Mouse (Mus musculus) heart, embryonic 14.5 days (tissue): ENCODE results near the gene Hist1h2ac. TPM values are rescaled to one million over a fixed set of nuclear protein-coding genes. Genes with fewer than 3 reads are reported as not detected.

ENCODE experiments used
- ATAC-seq: fragments of 200-750 bp; cut with Nextera tagmentation; 2 replicates; pipeline ENCODE4 v1.8.0; 2017; ENCODE audit warnings: low read depth, moderate TSS enrichment; ENCODE audit not compliant: insufficient number of reproducible peaks, insufficient read depth, low FRiP score
- H3K27ac ChIP-seq, 2 experiments: fragments of 200-500 bp in 1 of 2; fragments of 300-500 bp in 1 of 2; sonication (generic) in 1 of 2; replicated peaks in 1 of 2; 2 replicates each; pipeline ENCODE4 v1.5.1; 2012 to 2014; ENCODE audit warnings: low read depth in 2 of 2, low read length in 2 of 2, control low read depth in 1 of 2, mild to moderate bottlenecking in 1 of 2, mixed read lengths in 1 of 2; ENCODE audit not compliant: control insufficient read depth in 1 of 2, insufficient read depth in 1 of 2
- H3K27me3 ChIP-seq: fragments of 300-500 bp; sonication (generic); 2 replicates; pipeline ENCODE4 v1.6.1; 2014; ENCODE audit warnings: mild to moderate bottlenecking, low read length, control low read depth; ENCODE audit not compliant: control insufficient read depth, insufficient read depth
- H3K36me3 ChIP-seq: fragments of 300-500 bp; sonication (generic); 2 replicates; pipeline ENCODE4 v1.6.1; 2014; ENCODE audit warnings: mild to moderate bottlenecking, control low read depth, low read length, mixed read lengths; ENCODE audit not compliant: control insufficient read depth, insufficient read depth
- H3K4me1 ChIP-seq, 2 experiments: fragments of 200-500 bp in 1 of 2; fragments of 300-500 bp in 1 of 2; sonication (generic) in 1 of 2; 2 replicates each; pipeline ENCODE4 v1.6.1; 2012 to 2014; ENCODE audit warnings: low read length in 2 of 2, control low read depth in 1 of 2, mixed read lengths in 1 of 2; ENCODE audit not compliant: control insufficient read depth in 2 of 2, insufficient read depth in 2 of 2
- H3K4me2 ChIP-seq: fragments of 300-500 bp; sonication (generic); 2 replicates; pipeline ENCODE4 v1.6.1; 2014; ENCODE audit warnings: mild to moderate bottlenecking, low read length
- H3K4me3 ChIP-seq, 2 experiments: fragments of 200-500 bp in 1 of 2; fragments of 300-500 bp in 1 of 2; sonication (generic) in 1 of 2; 2 replicates each; pipeline ENCODE4 v1.5.1; 2012 to 2014; ENCODE audit warnings: low read length in 2 of 2, mild to moderate bottlenecking in 2 of 2, control low read depth in 1 of 2, low read depth in 1 of 2, moderate library complexity in 1 of 2; ENCODE audit not compliant: control insufficient read depth in 1 of 2, insufficient read depth in 1 of 2
- H3K9ac ChIP-seq: fragments of 300-500 bp; sonication (generic); 2 replicates; pipeline ENCODE4 v1.6.1; 2014; ENCODE audit warnings: mild to moderate bottlenecking, low read length
- H3K9me3 ChIP-seq: fragments of 300-500 bp; sonication (generic); 2 replicates; pipeline ENCODE4 v1.6.1; 2016; ENCODE audit warnings: low read length, control low read depth; ENCODE audit not compliant: control insufficient read depth
- WGBS: fragments of 180-500 bp; shearing (Covaris S2); extraction: QIAGEN DNeasy Blood & Tissue Kit; methylation state at CpG from one replicate; pipeline ENCODE4 v1.1.7; 2014; 5-methylcytosine and 5-hydroxymethylcytosine counted together
- polyA plus RNA-seq: library from polyadenylated mRNA; unstranded; fragments of >200 nt; fragmentation: Nextera tagmentation; extraction: Ambion mirVana; gene quantifications from 2 replicates; pipeline ENCODE4 v1.2.1, GENCODE M21; 2014

Gene Hist1h2ac
- 0.46 and 0.65 TPM in 2 replicates for polyA plus RNA-seq

- under 1% methylated on average over 25 of the region's 32 CpGs for WGBS
- H3K4me2 ChIP-seq, result peak within 1 kb of the TSS; percentile 80
- H3K27ac ChIP-seq, result peak within 1 kb of the TSS; percentile 97
- H3K9me3 ChIP-seq, result no peaks in the 10 kb centered on the region
- H3K4me3 ChIP-seq, result peak within 1 kb of the TSS; percentile 47 to 55
- H3K4me1 ChIP-seq, result peaks cover 4 to 5% of the 10 kb centered on the region in 2 experiments; a peak in 3 of 4 replicates
- peak; percentile 97 for ATAC-seq
- H3K9ac ChIP-seq, result peak within 1 kb of the TSS; percentile 78
- H3K27me3 ChIP-seq, result no peaks in the 10 kb centered on the region
- H3K36me3 ChIP-seq, result no peaks in the 10 kb centered on the region
Observed at GRCm38 (mm10) chr13:23683755-23684281, at the start of gene Hist1h2ac, which contains the start of gene Hist1h2bc. Gene Hist1h2ac, minus strand, starts transcription at chr13:23683948. Gene Hist1h2bc, plus strand, starts transcription at chr13:23684199.

GRCm38 (mm10) chr13:23732156-23732804 is 48.5 kb upstream of the Hist1h2ac start:
- Histone ChIP-seq H3K4me2 (no peak overlapping the region), H3K9ac (no peak overlapping the region)
- 23% methylated on average over 8 of the region's 8 CpGs for WGBS

GRCm38 (mm10) chr13:23730479-23730878 is 46.7 kb upstream of the Hist1h2ac start:
- Histone ChIP-seq H3K4me2 (0 out of 2 replicates have a peak overlapping the region, but pooled peaks have one; percentile 8), H3K36me3 (no peaks in the 10 kb centered on the region), H3K27me3 (no peaks in the 10 kb centered on the region), H3K27ac (no peak overlapping the region), H3K4me3 (no peak overlapping the region), H3K9me3 (no peaks in the 10 kb centered on the region), H3K9ac (no peak overlapping the region), H3K4me1 (peaks cover 4 to 5% of the 10 kb centered on the region in 2 experiments; a peak in 3 of 4 replicates)
- 11% methylated on average over 8 of the region's 8 CpGs for WGBS
- no peak for ATAC-seq

More at GRCm38 (mm10) chr13:23732156-23732804, 48.5 kb upstream of the Hist1h2ac start:
- Histone ChIP-seq H3K27me3 (no peaks in the 10 kb centered on the region), H3K4me3 (no peak overlapping the region), H3K36me3 (no peaks in the 10 kb centered on the region), H3K4me1 (peaks cover 4 to 5% of the 10 kb centered on the region in 2 experiments; a peak in 3 of 4 replicates), H3K9me3 (no peaks in the 10 kb centered on the region), H3K27ac (no peak overlapping the region)
- no peak for ATAC-seq

- Histone ChIP-seq H3K9me3 (no peaks in the 10 kb centered on the region), H3K9ac (no peak overlapping the region), H3K4me1 (peaks cover 7% of the 10 kb centered on the region in 2 experiments), H3K4me3 (no peak overlapping the region), H3K36me3 (no peaks in the 10 kb centered on the region), H3K4me2 (no peak overlapping the region), H3K27me3 (no peaks in the 10 kb centered on the region), H3K27ac (no peak overlapping the region)
- no peak for ATAC-seq
- WGBS, result 95% methylated on average over 5 of the region's 5 CpGs
Observed at GRCm38 (mm10) chr13:23729706-23730105, 46.0 kb upstream of the Hist1h2ac start.

GRCm38 (mm10) chr13:23729192-23729525 is 45.4 kb upstream of the Hist1h2ac start:
- H3K9me3 ChIP-seq, result no peaks in the 10 kb centered on the region
- no peaks in the 10 kb centered on the region for H3K27me3 ChIP-seq
- H3K27ac ChIP-seq, result no peak overlapping the region
- peaks cover 10 to 11% of the 10 kb centered on the region in 2 experiments for H3K4me1 ChIP-seq
- H3K9ac ChIP-seq, result no peak overlapping the region
- 86% methylated on average over 9 of the region's 9 CpGs for WGBS
- no peak overlapping the region for H3K4me3 ChIP-seq
- no peak for ATAC-seq
- no peak overlapping the region for H3K4me2 ChIP-seq
- H3K36me3 ChIP-seq, result no peaks in the 10 kb centered on the region

GRCm38 (mm10) chr13:23728472-23729191 is 44.9 kb upstream of the Hist1h2ac start:
- no peak overlapping the region for H3K9ac ChIP-seq
- H3K4me2 ChIP-seq, result no peak overlapping the region
- no peak overlapping the region for H3K4me3 ChIP-seq
- no peaks in the 10 kb centered on the region for H3K36me3 ChIP-seq
- no peak overlapping the region for H3K27ac ChIP-seq
- no peaks in the 10 kb centered on the region for H3K27me3 ChIP-seq
- H3K4me1 ChIP-seq, result peaks cover 12 to 15% of the 10 kb centered on the region in 2 experiments
- no peak for ATAC-seq
- no peaks in the 10 kb centered on the region for H3K9me3 ChIP-seq
- 71% methylated on average over 18 of the region's 18 CpGs for WGBS

GRCm38 (mm10) chr13:23725213-23725612 is 41.5 kb upstream of the Hist1h2ac start:
- H3K9me3 ChIP-seq, result no peaks in the 10 kb centered on the region
- no peak overlapping the region for H3K4me3 ChIP-seq
- peaks cover 10 to 11% of the 10 kb centered on the region in 2 experiments; a peak in 3 of 4 replicates for H3K4me1 ChIP-seq
- WGBS, result 73% methylated on average over 1 of the region's 1 CpGs
- no peak overlapping the region for H3K4me2 ChIP-seq
- H3K27me3 ChIP-seq, result no peaks in the 10 kb centered on the region
- no peak overlapping the region for H3K9ac ChIP-seq
- ATAC-seq, result no peak
- H3K27ac ChIP-seq, result no peak overlapping the region
- no peaks in the 10 kb centered on the region for H3K36me3 ChIP-seq
